Mouse (Mus musculus): ENCODE results near the gene Dpp7. TPM values are rescaled to one million over a fixed set of nuclear protein-coding genes. Genes with fewer than 3 reads are reported as not detected.

Dpp7 gene
- total RNA-seq, 2 experiments from 2014 or later: 24.7 to 29.4 TPM

DNA sequence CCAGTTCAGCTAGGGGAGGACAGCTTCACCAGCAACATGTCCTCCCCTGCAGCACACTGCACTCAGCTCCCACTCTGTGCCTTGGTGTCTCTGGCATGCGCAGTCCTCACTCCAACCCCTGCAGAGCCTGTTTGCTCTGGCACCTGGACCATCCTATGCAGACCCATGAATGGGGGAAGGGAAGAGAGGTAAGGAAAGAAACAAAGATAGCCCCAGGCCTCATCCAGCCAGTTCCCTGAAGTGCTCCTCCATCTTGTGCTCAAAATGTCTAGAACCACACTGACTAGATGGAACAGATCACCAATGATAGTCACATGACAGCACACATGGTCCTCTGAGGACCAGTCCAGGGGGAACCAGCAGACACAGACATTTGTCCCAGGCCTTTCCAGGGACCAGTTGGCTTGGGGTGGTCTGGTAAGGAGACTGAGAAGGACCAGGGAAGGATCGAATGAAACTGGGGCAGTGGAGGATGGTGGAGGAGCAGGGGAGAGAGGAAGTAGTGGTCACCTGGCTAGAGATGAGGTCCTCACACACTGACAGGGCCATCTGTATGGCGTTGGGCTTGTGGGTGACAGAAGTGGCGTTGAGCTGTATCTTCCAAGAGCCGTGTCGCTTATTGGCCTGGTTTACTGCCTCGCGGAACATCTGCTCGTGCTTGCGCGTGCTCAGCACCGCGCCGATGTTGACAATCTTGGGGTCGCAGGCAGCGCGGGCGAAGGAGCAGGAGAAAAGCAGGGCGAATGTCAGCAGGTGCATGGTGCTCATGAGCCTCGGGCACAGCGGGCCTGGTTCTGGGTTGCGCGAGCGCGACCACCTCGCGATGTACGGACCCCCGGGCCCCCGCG lies 37.8 kb downstream of the Dpp7 start:
- peak in 1 of 2 experiments; percentile 51 for DNase-seq (ENCODE audit: low spot score in 2 of 2)

- DNase-seq (ENCODE audit: low spot score in 2 of 2): no peak
Measured at GRCm38 (mm10) chr2:25311491-25311891, 44.7 kb downstream of the Dpp7 start.

GRCm38 (mm10) chr2:25310969-25311368 lies 45.2 kb downstream of the Dpp7 start:
- no peak for DNase-seq (ENCODE audit: low spot score in 2 of 2)

GRCm38 (mm10) chr2:25310180-25310579 lies 46.0 kb downstream of the Dpp7 start:
- DNase-seq (ENCODE audit: low spot score in 2 of 2): no peak

DNA sequence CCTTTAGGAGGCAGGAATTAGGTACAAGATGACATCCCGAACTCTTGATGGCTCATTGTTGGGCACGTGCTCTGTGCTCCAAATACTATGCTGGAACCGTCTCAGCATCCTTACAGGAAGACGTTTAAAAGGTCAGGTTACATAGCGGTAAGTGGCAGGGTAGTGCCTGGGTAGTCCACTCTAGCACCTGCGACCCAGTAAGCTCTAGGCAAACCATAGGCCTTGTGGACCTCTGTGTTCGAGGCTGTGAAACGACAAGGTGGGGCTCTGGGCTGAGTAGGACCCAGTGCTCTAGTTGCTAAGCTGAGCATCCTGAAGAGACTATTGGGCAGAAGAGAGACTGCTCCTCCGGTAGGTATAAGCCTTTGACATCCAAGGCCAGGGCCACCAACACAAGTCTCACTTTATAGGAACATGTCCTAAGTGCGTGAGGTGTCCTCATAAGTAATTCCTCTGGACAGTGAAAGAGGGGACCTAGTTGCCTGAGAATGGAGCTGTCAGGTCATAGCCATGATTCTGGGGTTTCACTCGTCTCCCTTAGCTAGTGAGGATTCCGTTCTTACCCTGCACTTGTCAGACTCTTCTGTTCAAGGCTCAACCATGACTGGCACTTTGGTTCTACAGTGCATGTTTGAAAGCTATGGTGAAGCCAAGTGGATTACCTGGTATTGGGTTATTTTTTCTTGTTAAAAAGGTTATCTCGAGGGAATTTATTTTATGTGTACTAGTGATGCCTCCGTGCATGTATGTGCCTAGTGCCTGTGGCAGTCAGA lies 50.4 kb downstream of the Dpp7 start:
- no peak for DNase-seq (ENCODE audit: low spot score in 2 of 2)

- DNase-seq (ENCODE audit: low spot score in 2 of 2): peak; percentile 40 to 50
Measured at GRCm38 (mm10) chr2:25304657-25305541, 51.3 kb downstream of the Dpp7 start.

DNA sequence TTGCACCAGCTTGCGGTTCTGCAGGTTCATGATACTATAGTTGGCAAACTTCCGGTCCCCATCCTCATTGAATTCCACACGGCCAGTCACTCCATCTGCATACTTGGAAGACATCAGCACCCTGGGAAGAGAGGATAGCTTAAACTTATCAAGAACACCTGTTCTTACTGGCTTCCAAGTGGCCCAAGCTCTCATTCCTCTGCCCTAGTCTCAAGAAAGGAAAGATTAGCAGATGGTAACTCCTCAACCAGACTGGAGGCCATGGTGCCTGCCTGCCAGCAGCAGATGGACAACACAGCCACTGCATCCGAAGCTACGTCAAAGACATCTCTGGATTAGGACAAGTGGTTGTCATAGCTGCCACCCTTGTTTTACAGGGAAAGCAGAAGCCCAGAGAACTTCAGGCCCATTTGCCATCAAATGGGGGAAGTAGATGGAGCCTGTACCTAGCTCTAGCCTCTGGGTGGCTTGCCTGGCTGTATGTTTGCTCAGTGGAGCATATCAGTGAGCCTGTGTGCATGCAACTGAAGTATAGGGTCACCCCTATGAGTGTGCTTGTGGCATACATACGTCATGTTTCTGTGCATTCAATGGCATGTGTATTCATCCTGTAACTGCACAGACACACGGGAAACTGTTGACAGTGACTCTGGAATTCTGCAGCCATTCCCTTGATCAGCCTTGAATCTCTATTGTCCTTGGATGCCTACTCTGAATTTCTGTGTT lies 52.1 kb downstream of the Dpp7 start:
- DNase-seq (ENCODE audit: low spot score in 2 of 2): no peak

GRCm38 (mm10) chr2:25303452-25303851 lies 52.7 kb downstream of the Dpp7 start:
- no peak for DNase-seq (ENCODE audit: low spot score in 2 of 2)

Other genes with a start within 250 kb of the Dpp7 start
- gene Nrarp, start 175.6 kb downstream of the Dpp7 start, total RNA-seq (2021): 10 to 100 TPM; 38.1 to 49.8 TPM
- 1 to 10 TPM; 1.7 to 2.0 TPM for gene Tor4a, start 159.5 kb downstream of the Dpp7 start, total RNA-seq (2021)
- 10 to 100 TPM; 50.7 to 51.7 TPM for gene Nelfb, start 144.9 kb downstream of the Dpp7 start, total RNA-seq (2021)
- not detected for gene Stpg3, start 141.7 kb downstream of the Dpp7 start, total RNA-seq (2021)
- gene Fam166a, start 137.6 kb downstream of the Dpp7 start, total RNA-seq (2021): not detected
- 100 to 1,000 TPM; 415 to 455 TPM for gene Tubb4b, start 131.7 kb downstream of the Dpp7 start, total RNA-seq (2021)
- not detected for gene Slc34a3, start 122.0 kb downstream of the Dpp7 start, total RNA-seq (2021)
- gene Rnf224, start 119.6 kb downstream of the Dpp7 start, total RNA-seq (2021): not detected
- gene Rnf208, start 114.1 kb downstream of the Dpp7 start, total RNA-seq (2021): 100 to 1,000 TPM; 195 to 202 TPM
- not detected for gene Cysrt1, start 113.9 kb downstream of the Dpp7 start, total RNA-seq (2021)
- gene AL732309.1, start 109.5 kb downstream of the Dpp7 start, total RNA-seq (2021): 1 to 10 TPM; 3.6 to 3.7 TPM
- 10 to 100 TPM; 34.3 to 38.0 TPM for gene Tmem203, start 100.9 kb downstream of the Dpp7 start, total RNA-seq (2021)
- 10 to 100 TPM; 21.1 to 23.2 TPM for gene Tprn, start 93.7 kb downstream of the Dpp7 start, total RNA-seq (2021)
- gene Ssna1, start 83.9 kb downstream of the Dpp7 start, total RNA-seq (2021): 10 to 100 TPM; 69.1 to 70.1 TPM
- gene Anapc2, start 83.9 kb downstream of the Dpp7 start, total RNA-seq (2021): 10 to 100 TPM; 66.6 to 72.1 TPM
- not detected for gene Tmem210, start 68.2 kb downstream of the Dpp7 start, total RNA-seq (2021)
- not detected for gene Lrrc26, start 66.4 kb downstream of the Dpp7 start, total RNA-seq (2021)
- gene Grin1, start 37.2 kb downstream of the Dpp7 start, total RNA-seq (2021): 100 to 1,000 TPM; 419 to 451 TPM
- gene Man1b1, start 24.0 kb downstream of the Dpp7 start, total RNA-seq (2021): 10 to 100 TPM; 49.0 to 59.9 TPM
- gene Uap1l1, start 9.3 kb upstream of the Dpp7 start, total RNA-seq (2021): 10 to 100 TPM in 1 of 2 experiments, 1 to 10 TPM in 1; 9.2 to 11.8 TPM
- 10 to 100 TPM; 11.9 to 15.3 TPM for gene Sapcd2, start 16.0 kb upstream of the Dpp7 start, total RNA-seq (2021)
- gene Entpd2, start 39.5 kb upstream of the Dpp7 start, total RNA-seq (2021): 10 to 100 TPM; 22.3 to 23.4 TPM
- gene Npdc1, start 43.0 kb upstream of the Dpp7 start, total RNA-seq (2021): 100 to 1,000 TPM; 402 to 418 TPM
- gene Fut7, start 66.9 kb upstream of the Dpp7 start, total RNA-seq (2021): under 1 TPM; 0.31 to 0.81 TPM
- 100 to 1,000 TPM; 140 to 141 TPM for gene Abca2, start 72.3 kb upstream of the Dpp7 start, total RNA-seq (2021)
- under 1 TPM in 1 of 2 experiments, not detected in 1; 0.58 TPM for gene Clic3, start 100.5 kb upstream of the Dpp7 start, total RNA-seq (2021)
- gene Paxx, start 104.7 kb upstream of the Dpp7 start, total RNA-seq (2021): 10 to 100 TPM; 52.1 to 57.7 TPM
- 100 to 1,000 TPM; 234 to 420 TPM for gene Ptgds, start 113.7 kb upstream of the Dpp7 start, total RNA-seq (2021)
- not detected for gene Lcn12, start 137.6 kb upstream of the Dpp7 start, total RNA-seq (2021)
- gene Fbxw5, start 144.4 kb upstream of the Dpp7 start, total RNA-seq (2021): 100 to 1,000 TPM; 130 to 134 TPM
- gene C8g, start 145.4 kb upstream of the Dpp7 start, total RNA-seq (2021): 1 to 10 TPM; 1.5 to 1.7 TPM
- gene Traf2, start 190.6 kb upstream of the Dpp7 start, total RNA-seq (2021): 10 to 100 TPM in 1 of 2 experiments, 1 to 10 TPM in 1; 9.8 to 11.1 TPM
- 100 to 1,000 TPM; 214 to 226 TPM for gene Edf1, start 201.5 kb upstream of the Dpp7 start, total RNA-seq (2021)
- 1 to 10 TPM; 1.7 to 2.6 TPM for gene Mamdc4, start 218.5 kb upstream of the Dpp7 start, total RNA-seq (2021)
- gene Phpt1, start 218.9 kb upstream of the Dpp7 start, total RNA-seq (2021): 10 to 100 TPM; 81.2 to 83.8 TPM
- 100 to 1,000 TPM in 1 of 2 experiments, 10 to 100 TPM in 1; 99.8 to 103 TPM for gene Ajm1, start 225.4 kb upstream of the Dpp7 start, total RNA-seq (2021)

All from layer of hippocampus, postnatal 14 days (tissue).